Mouse (Mus musculus) left cerebral cortex, adult 11 months (tissue): Measurements from ENCODE around the gene Gm11127.
"Not testable (repeated sequence)": the region's sequence is repeated elsewhere in the genome, so short reads cannot be mapped to it uniquely, and the experiment has no call there.

ENCODE experiments used
- DNase-seq: peaks from one replicate; pipeline ENCODE4 v3.0.0; 2022; ENCODE audit warnings: low spot score

Gm11127 gene

DNA sequence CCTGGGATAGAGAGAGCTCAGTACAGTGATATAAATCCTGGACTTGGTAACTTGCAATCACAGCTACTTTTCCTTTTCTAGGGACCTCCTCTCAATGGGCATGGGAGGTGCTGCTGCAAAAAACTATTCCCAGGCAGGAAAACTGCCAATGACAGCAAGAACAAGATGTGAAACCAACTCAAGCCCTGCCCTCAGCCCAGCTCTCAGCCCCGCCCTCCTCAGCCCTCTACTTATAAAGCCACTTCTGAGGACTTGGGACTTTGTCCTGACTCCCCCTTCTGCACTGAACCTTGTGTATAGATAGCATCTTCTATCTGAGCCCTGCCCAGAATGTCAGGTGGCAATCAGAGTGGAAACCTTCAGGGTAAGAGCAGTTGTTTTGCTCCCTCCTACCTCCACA is at the start of gene Gm11127:
Gene Gm11127, minus strand, starts transcription at position 10 of the 400 bp plus-strand sequence.
- not testable (repeated sequence) for DNase-seq

DNA sequence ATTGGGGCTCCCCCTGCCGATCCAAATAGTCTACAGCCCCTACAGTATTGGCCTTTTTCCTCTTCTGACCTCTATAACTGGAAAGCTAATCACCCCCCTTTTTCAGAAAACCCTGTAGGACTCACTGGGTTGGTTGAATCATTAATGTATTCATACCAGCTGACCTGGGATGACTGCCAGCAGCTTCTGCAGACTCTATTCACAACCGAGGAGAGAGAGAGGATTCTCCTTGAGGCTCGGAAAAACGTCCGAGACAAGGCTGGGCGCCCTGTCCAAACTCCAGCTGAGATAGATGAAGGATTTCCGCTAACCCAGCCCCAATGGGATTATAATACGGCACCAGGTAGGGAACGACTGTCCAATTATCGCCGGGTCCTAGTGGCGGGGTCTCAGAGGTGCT is 43.9 kb upstream of the Gm11127 start:
- not testable (repeated sequence) for DNase-seq

DNA sequence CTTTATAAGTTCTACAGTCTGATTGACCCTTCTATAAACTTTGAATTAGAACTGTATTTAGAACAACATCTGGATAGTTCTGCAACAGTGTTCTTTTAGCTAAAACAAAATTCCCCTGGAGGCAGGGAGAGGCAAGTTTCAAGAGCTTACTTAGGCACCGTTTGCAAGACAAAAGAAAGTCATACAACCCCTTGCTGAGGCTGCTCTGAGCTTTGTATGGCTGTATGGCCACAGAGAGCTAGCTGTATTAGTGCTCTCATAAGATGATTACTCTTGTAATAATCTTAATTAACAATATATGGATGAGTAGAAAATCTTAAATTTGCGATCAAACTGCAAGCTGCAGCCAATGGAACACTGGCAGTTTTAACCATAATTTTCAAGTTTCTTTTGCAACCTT is 41.4 kb upstream of the Gm11127 start:
- DNase-seq = not testable (repeated sequence)

DNA sequence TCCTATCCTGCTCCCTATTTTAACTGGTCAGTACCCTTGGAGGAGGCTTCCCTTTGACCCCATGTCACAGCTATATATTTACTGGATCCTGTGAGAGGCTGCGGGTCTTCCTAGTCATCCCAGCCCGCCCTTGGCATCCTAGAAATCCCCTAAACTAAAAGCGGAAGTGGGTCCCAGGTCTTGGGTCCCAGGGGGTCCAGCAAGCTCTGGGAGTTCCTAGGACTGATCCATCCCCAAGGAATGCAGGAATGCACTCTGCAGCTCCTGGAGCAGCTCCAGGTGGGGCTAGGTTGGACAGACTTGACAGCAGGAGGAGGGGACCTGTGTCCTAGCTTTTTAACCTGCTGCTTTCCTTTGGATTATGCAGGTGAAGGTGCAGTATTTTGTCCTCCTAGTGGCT is 35.8 kb upstream of the Gm11127 start:
- no peak for DNase-seq

DNA sequence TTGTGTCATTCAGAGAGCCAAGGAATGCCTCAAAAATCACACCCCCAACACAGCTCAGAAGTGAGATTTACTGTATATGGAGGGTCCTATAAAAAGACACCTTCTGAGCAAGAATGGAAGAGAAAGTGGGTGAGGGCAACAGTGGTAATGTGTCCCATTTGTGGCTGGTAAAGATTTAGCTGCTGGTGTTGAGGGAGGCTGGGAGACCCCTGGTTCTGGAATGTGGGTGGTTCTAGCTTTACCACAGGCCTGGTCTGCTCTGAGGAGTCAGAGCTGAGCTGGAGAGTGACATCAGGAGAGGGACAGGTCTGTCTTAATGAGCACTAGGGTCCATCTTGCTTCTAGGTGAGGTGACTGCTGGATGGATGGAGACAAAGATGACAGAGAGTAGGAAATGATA is 34.3 kb upstream of the Gm11127 start:
- DNase-seq = not testable (repeated sequence)

DNA sequence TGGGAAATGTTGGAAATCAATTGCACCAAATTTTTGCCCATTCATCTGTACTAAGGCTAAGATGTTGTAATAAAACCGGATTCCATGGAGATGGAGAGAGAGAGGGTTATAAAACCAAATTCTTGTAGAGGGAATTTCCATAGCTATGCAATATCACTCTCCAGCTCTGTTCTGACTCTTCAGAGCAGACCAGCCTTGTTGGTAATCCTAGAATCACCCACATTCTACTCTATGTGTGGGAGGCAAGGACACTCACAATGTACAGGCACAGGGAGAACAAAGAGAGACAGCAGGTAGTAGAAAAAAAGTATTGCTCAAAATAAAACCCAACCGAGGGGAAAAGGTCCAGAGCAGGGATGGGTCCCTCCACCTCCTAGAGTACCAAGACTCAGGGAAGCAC is 33.8 kb upstream of the Gm11127 start:
- not testable (repeated sequence) for DNase-seq

DNA sequence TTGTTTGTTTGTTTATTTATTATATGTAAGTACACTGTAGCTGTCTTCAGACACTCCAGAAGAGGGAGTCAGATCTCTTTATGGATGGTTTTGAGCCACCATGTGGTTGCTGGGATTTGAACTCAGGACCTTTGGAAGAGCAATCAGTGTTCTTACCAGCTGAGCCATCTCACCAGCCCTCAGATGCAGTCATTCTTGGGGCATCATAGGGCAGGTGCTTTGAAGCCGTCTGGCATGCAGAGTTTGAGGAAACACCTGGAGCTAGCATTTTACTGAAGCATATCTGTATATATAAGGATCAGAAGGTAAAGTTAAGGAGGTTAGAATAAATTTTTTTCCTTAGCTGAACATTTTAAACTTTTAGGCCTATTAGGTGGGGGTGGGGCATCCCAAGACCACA is 27.8 kb upstream of the Gm11127 start:
- DNase-seq = not testable (repeated sequence)

DNA sequence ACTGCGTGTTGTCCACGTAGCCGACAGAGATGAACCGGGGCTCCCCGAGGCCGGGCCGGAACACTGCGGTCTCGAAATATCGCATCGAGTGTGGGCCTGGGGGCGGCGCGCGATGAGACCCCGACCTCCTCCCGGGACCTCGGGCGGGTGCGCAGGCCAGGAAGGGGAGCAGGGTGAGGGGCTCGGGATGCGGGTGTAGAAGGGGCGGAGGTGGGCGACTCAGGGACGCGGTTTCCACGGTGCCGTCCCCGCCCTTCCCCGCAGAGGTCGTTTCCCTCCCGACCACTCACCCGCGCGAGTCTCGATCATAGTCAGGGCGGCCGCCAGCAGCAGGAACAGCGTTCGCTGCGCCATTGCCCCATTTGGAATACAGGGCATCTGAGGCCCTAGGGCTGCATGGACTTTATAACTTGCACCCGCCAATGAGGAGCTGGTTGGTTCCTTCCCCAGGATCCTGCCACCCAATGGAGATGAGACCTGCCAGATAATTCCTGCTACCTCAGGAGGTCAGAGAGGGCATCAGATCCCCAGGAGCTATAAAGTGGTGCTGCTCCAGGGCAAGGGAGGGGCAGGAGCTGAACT is 25.8 kb upstream of the Gm11127 start:
- DNase-seq = no peak

DNA sequence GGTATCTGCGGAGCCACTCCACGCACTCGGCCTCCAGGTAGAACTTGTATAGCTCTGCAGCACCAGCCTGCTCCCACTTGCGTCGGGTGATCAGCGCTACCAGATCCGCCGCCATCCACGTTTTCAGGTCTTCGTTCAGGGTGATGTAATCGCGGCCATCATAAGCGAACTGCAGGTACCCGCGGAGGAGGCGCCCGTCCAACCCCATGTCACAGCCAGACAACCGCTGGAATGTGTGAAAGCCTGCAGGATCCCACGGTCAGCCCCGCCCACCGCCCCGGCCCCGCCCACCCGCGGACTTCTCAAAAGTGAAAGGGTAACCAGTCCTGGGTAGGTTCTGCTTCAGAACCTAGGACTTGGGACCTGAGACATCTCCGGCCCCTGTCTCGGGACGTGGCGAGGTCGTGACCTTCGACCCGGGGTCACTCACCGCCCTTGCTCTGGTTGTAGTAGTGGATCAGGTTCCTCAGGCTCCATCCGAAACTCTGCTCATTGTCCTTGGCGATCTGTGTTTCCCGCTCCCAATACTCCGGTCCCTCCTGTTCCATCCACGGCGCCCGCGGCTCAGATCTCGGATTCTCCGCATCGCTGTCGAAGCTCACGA is 25.2 kb upstream of the Gm11127 start:
- no peak for DNase-seq

DNA sequence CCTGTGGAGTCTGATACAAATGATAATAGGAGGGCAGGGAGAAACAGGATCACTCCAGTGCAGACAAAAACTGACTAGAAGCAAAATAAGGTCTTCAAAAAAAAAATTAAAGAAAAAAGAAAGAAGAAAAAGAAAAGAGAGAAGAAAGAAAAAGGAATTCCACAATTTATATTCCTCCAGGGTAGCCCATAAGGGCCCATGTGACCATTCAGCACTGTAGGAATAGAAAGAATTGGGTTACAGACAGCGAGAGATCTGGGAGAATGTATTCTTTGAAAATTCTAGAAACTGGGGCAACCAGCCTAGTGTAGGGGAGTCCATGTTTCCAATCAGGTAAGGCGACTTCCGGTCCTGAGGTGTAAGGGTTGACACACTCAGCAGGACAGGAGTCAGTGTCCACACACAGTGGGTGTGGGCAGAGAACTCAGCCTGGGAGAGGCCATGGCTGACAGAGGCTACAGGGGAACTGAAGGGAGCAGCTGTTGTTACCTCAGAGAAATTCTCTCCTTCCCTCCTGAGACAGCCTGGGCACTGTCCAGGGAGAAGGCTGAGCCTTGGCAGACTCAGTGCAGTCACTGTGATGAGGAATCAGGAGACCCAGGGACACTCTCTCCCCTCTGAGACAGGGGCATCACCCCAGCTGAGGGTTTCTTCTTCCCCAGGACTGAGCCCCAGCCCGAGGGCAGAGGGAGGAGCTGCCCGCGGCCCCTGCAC is 24.5 kb upstream of the Gm11127 start:
- DNase-seq = not testable (repeated sequence)

DNA sequence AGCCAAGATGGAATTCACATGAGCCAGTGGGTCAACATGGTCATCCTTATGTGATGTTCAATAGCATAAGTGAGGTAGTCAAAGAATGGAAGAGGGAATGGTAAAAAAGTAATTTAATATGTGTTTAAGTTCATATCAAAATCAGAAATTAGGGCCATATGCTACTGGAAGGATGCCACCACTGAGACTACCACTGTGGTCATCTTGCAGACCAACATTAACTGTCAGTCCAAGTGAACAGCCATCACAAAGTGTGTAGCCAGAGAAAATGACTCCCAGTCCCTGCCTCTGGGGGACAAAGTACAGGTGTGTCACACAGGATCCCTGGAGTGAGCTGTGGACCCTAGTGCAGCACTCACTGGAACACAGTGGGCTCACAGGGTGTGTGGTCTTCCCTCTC is 23.7 kb upstream of the Gm11127 start:
- not testable (repeated sequence) for DNase-seq

DNA sequence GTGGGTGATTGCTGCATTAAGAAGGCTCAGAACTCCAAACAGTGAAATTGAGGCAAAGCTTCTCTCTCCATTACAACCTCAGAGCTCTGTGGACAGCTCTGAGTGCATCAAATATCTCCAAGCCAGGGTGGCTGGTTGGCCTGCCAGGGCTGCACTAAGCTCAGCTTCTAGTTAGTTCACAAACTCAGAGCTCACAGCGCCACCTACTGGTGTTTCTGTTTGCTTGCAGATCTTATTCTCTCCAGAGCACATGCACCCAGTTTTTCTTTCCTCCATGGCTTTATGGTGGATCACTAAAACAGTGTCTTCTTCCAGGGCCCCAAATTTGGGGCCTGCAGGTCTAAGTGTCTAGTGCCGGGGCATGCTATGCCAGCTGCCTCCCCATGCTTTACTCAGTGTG is 2.7 kb upstream of the Gm11127 start:
- DNase-seq = peak; percentile 63

DNA sequence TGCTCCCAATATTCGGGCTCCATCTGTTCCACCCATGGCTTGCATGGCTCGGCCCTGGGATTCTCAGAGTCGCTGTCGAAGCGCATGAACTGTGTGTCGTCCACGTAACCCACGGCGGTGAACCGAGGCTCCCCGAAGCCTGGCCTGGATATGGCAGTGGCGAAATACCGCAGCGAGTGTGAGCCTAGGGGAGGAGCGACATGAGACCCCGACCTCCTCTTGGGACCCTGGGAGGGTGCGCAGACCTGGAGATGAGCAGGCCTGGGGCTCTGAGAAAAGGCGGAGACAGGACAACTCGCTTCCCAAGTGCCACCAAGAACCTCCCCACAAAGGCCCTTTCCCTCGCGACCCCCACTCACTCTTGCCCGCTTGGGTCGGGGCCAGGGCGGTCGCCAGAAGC is 244 bp downstream of the Gm11127 start:
- not testable (repeated sequence) for DNase-seq

DNA sequence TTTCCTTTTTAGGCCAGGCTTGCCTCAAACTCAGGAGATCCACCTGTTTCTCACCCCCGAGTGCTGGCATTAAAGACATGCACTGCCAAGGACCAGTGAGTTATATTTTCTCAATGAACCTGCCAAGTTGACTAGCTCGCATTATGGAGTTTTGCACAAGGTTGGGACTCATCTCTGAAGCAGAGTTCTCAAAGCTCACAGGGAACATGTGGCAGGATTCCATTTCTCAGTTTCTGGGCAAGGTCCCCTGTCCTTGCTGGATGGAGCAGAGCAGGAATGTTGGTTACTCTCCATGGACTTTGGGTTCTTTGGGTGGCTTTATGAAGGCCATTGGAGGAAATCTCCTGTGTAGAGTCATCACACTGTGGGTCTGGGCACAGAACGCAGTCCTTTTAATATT is 14.9 kb downstream of the Gm11127 start:
- no peak for DNase-seq

DNA sequence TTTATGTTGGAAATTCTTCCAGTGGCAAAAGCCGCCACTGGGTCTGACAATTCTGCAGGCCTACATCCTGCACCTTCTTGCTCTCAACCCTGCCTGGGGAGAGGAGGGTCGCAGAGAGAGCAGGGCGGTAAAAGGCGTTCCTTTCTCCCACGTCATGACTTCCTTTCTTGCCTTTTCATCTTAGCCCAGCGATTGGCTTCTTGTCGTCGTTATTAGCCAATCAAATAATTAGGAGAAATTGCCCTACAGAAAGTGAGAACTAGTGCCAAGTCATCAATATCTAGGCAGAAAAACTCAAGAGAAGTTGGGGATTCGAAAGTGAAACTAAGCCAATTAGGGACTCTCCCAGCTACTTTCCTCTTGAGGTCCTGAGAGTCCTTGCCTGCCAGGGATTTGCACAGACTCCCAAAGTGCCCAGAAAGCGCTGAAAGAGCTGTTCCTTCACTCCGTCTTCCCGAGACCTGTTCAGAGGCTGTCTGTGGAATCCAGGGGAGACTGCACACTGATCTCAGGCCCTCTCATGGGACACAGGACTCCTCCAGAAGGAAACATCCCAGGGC is 15.5 kb downstream of the Gm11127 start, which contains the start of the genes H2-T22 and Gm6034:
Gene H2-T22, minus strand, starts transcription at position 138 of the 560 bp plus-strand sequence.
Gene Gm6034, plus strand, starts transcription at position 352 of the 560 bp plus-strand sequence.
- peak; percentile 85 for DNase-seq

DNA sequence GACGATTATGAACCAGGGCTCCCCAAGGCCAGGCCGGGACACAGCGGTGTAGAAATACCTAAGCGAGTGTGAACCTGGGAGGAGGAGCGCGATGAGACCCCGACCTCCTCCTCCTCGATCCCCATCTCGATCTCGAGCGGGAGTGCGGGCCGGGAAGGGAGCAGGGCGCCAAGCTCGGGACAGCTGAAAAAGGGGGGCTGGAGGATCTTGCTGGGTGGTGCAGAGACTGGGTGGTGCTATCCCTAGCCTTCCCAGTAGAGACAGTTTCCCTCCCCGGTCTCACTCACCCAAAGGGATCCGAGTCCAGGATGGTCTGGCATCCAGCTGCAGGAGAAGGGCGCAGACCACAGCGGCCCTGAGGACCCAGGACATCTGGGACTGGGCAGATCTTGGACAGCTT is 16.1 kb downstream of the Gm11127 start:
- DNase-seq = not testable (repeated sequence)

DNA sequence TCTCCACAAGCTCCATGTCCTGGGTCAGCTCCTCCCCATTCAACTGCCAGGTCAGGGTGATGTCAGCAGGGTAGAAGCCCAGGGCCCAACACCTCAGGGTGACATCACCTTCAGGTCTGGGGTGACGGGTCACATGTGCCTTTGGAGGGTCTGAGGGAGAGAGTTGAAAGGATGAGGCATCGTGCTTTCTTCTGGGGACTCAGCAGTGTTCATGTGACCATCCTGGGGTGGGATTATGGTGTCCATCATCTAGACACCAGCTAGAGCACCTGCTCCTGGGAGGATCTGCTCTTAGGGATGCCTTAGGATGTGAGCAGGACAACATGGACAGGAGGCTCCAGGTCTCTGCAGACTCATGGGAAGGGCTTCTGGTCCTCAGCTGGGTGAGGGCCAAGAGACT is 17.6 kb downstream of the Gm11127 start:
- not testable (repeated sequence) for DNase-seq

DNA sequence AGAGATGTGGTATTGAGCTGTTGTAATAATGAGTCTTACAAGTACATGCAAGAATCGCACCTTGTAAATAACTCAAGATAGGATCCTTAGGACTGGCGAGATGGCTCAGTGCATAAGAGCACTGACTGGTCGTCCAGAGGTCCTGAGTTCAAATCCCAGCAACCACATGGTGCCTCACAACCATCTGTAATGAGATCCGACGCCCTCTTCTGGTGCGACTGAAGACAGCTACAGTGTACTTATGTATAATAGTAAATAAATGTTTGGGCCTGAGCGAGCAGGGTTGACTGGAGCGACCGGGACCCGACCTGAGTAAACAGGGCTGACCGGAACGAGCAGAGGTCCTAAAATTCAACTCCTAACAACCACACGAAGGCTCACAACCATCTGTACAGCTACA is 22.0 kb downstream of the Gm11127 start:
- not testable (repeated sequence) for DNase-seq

DNA sequence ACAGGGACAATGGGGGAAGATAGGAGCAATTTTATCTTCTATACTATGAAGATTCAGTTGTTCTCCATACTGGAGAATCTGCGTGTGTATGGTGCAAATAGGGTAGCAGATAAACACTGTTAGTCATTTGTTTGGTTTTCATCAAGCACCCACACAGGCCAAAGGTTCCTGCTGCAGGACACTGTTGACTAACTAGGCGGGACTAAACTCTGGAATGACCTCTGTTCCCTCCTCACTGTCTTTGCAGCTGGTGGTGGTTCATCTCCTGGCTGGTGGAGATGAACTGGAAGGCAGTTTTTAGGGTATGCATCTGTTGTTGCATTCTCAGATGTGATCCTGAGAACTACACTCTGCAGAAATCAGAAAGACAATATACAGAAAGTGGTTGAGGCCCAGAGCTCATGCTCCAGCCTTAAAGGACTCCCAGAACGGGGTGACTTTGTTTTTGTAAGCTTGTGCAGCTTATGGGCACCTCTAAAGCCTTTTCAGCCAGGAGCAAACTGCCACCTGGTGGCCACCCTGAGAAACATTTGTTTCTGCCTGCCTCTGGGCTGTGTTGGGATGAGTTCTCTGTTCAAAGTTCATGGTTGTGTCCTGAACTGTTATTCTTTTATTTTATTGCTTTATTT is 23.0 kb downstream of the Gm11127 start:
- not testable (repeated sequence) for DNase-seq

DNA sequence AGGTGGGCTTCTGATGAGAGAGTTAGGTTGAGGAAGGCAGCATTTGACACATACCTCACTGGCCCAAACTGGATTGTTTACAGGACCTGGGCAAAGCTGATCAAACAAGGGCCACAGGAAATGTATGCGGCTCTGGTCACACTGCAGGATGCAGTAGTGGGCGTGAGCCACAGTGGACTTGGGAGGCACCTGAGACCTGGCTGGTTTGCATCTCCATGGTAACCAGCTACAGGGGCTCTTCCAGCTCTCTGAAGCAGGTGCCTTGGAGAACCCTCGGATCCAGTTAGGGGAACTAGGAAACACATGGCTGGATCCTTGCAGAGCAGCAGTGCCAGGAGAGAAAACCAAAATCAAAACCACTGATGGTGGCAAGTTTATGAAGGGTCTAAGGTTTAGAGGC is 23.6 kb downstream of the Gm11127 start:
- not testable (repeated sequence) for DNase-seq

DNA sequence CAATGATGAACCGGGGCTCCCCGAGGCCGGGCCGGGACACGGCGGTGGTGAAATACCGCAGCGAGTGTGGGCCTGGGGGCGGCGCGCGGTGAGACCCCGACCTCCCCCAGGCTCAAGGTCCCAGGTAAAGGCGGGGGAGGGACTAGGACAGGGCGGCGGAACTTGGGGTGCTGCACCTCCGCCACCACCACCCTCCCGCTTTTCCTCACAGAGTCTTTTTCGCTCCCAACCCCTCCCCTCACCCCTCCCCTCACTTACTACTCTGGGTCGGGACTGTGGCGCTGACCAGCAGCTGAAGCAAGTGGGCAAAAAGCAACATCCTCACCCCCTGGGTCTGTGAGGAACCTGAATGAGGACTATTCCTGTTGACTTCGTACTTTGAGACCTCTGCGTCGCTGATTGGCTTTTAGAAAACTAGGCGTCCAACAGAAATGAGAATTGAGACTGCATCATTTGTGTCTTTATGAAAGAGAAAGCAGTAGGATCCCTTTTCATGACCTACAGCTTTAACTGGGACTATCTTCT is 25.8 kb downstream of the Gm11127 start, which contains the start of gene H2-T23:
Gene H2-T23, minus strand, starts transcription at position 505 of the 525 bp plus-strand sequence.
- not testable (repeated sequence) for DNase-seq
